Mouse (Mus musculus): Measurements from ENCODE around the gene Zbtb7b.

Zbtb7b gene

GRCm38 (mm10) chr3:89418861-89419250, 24.3 kb upstream of the Zbtb7b start:
- DNase-seq (ENCODE audit: low read depth, low spot score): no peak

GRCm38 (mm10) chr3:89418170-89418860, 23.7 kb upstream of the Zbtb7b start, which contains the start of the genes Cks1b and Shc1:
Gene Cks1b, minus strand, starts transcription at chr3:89418383.
Gene Shc1, plus strand, starts transcription at chr3:89418443.
- peak; percentile 80 for DNase-seq (ENCODE audit: low read depth, low spot score)

GRCm38 (mm10) chr3:89417840-89418169, 23.2 kb upstream of the Zbtb7b start:
- no peak for DNase-seq (ENCODE audit: low read depth, low spot score)

- no peak for DNase-seq (ENCODE audit: low read depth, low spot score)
These were observed 22.6 kb upstream of the Zbtb7b start for GRCm38 (mm10) chr3:89417131-89417530.

- DNase-seq (ENCODE audit: low read depth, low spot score): no peak
These were observed 21.6 kb upstream of the Zbtb7b start for GRCm38 (mm10) chr3:89416158-89416557.

- peak; percentile 100 for DNase-seq (ENCODE audit: low read depth, low spot score)
These were observed 17.2 kb upstream of the Zbtb7b start, which contains the start of gene Flad1 for GRCm38 (mm10) chr3:89411490-89412393. Gene Flad1, minus strand, starts transcription at chr3:89411870.

GRCm38 (mm10) chr3:89410864-89411263, 16.3 kb upstream of the Zbtb7b start:
- DNase-seq (ENCODE audit: low read depth, low spot score): no peak

- DNase-seq (ENCODE audit: low read depth, low spot score): no peak
These were observed 15.1 kb upstream of the Zbtb7b start for GRCm38 (mm10) chr3:89409701-89410100.

GRCm38 (mm10) chr3:89408448-89408847, 13.9 kb upstream of the Zbtb7b start:
- DNase-seq (ENCODE audit: low read depth, low spot score): no peak

- DNase-seq (ENCODE audit: low read depth, low spot score): no peak
These were observed 12.3 kb upstream of the Zbtb7b start for GRCm38 (mm10) chr3:89406887-89407286.

- no peak for DNase-seq (ENCODE audit: low read depth, low spot score)
These were observed 8.1 kb upstream of the Zbtb7b start, which contains the start of gene Lenep for GRCm38 (mm10) chr3:89402693-89403092. Gene Lenep, minus strand, starts transcription at chr3:89402793.

- DNase-seq (ENCODE audit: low read depth, low spot score): no peak
These were observed 6.8 kb upstream of the Zbtb7b start for GRCm38 (mm10) chr3:89401329-89401728.

GRCm38 (mm10) chr3:89396654-89397005, 2.1 kb upstream of the Zbtb7b start:
- DNase-seq (ENCODE audit: low read depth, low spot score): no peak

GRCm38 (mm10) chr3:89395806-89396653, 1.5 kb upstream of the Zbtb7b start:
- no peak for DNase-seq (ENCODE audit: low read depth, low spot score)

- DNase-seq (ENCODE audit: low read depth, low spot score): no peak
These were observed 836 bp upstream of the Zbtb7b start for GRCm38 (mm10) chr3:89395419-89395805.

GRCm38 (mm10) chr3:89394894-89395256, 299 bp upstream of the Zbtb7b start:
- peak; percentile 73 for DNase-seq (ENCODE audit: low read depth, low spot score)

GRCm38 (mm10) chr3:89393605-89394004, 971 bp downstream of the Zbtb7b start:
- peak; percentile 94 for DNase-seq (ENCODE audit: low read depth, low spot score)

GRCm38 (mm10) chr3:89392871-89393311, 1.7 kb downstream of the Zbtb7b start:
- no peak for DNase-seq (ENCODE audit: low read depth, low spot score)

- DNase-seq (ENCODE audit: low read depth, low spot score): peak; percentile 57
These were observed 2.7 kb downstream of the Zbtb7b start for GRCm38 (mm10) chr3:89391663-89392511.

- DNase-seq (ENCODE audit: low read depth, low spot score): no peak
These were observed 3.6 kb downstream of the Zbtb7b start for GRCm38 (mm10) chr3:89390699-89391662.

All from retina, adult 2 months (tissue).